Mouse (Mus musculus): Measurements from ENCODE around the gene Ubxn4.

DNA sequence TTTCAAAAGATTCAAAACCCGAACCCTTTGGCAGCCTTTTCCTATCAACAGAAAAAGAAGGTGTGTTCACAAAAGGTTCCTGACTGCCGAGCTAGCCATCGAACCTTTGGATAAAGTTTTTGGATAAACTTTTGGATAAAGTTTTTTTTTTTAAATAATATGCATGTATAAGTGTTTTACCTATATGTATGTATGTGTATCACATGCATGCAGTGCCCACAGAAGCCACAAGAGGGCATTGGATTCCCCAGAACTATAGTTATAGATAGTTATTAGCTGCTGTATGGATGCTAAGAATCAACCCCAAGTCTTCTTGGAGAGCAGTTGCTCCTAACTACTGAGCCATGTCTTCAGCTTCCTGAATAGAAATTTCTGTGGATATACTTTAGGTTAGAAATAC, 38.0 kb downstream of the Ubxn4 start:
- TF ChIP-seq CTCF (IDR thresholded peaks at IDR 0.05; ENCODE audit: extremely low read depth, insufficient read length, insufficient replicate concordance, low read depth, low read length) (no peak), POLR2A (IDR thresholded peaks at IDR 0.05; ENCODE audit: low read depth, low read length) (no peak)

Data from small intestine, adult 2 months (tissue).